ENCODE assay signal across 20 mouse cellular contexts in genomic region chr17:31266321-31266950, GRCm38 (mm10). TPM values are rescaled to one million over a fixed set of nuclear protein-coding genes. Genes with fewer than 3 reads are reported as not detected.
A peak's percentile ranks its signal among the peaks of the same experiment; 100 is the strongest.
DNase-seq lines count a peak whose midpoint lies in the region; ATAC-seq lines count a peak whose summit lies in the region.
"Had no signal": no experiment of that assay in that cellular context is flagged by ENCODE, and none has a peak within 500 bp of the region (broad histone marks: within the 10 kb centered on the region; RNA-seq: fewer than 3 reads in every experiment).

No protein-coding gene starts in this region.

- H3K9me3 ChIP-seq in midbrain, embryonic 11.5 days (ENCODE audit: control insufficient read depth, low read length): no peaks in the 10 kb centered on the region
- H3K9me3 ChIP-seq in forebrain, embryonic 13.5 days (replicated peaks): no peaks in the 10 kb centered on the region
- H3K9me3 ChIP-seq: forebrain, embryonic 10.5 days; neural tube, embryonic 15.5 days had no signal

- no peak overlapping the region for H3K9ac ChIP-seq in midbrain, embryonic 11.5 days (ENCODE audit: low read length)
- no peak overlapping the region for H3K9ac ChIP-seq in forebrain, embryonic 13.5 days
- H3K9ac ChIP-seq: neural tube, embryonic 15.5 days had no signal

- peak; percentile 27; the same call in 1 of the 2 replicates for ATAC-seq in granulocyte monocyte progenitor cell, adult 5-6 weeks (replicated peaks; ENCODE audit: poor library complexity, severe bottlenecking)
- no peak for ATAC-seq in midbrain, embryonic 11.5 days (ENCODE audit: low FRiP score)
- no peak for ATAC-seq in forebrain, embryonic 13.5 days

- intact Hi-C loops in heart, postnatal 36 days (cut with DNase I): no loop called here

- DNase-seq in heart, adult 11 months: peak; percentile 91
- no peak for DNase-seq in heart, postnatal 36 days
- DNase-seq in CD4-positive, CD25-positive, alpha-beta regulatory T cell, adult 2 months (ENCODE audit: low read depth, low spot score): peak; percentile 33
- peak; percentile 67 for DNase-seq in thymus, postnatal 14 days
- DNase-seq in midbrain, embryonic 11.5 days (ENCODE audit: low spot score, missing footprints): no peak
- DNase-seq in left cerebral cortex, adult 8-10 months (ENCODE audit: low spot score in 2 of 2): no peak
- DNase-seq: adrenal gland, postnatal 36 days; cerebellum, adult 18-20 months; gastrocnemius, postnatal 10 days; kidney, adult 18-20 months; left cerebral cortex, postnatal 4 days; liver; lung, postnatal 14 days; midbrain, embryonic 14.5 days had no signal

- H3K4me3 ChIP-seq in midbrain, embryonic 11.5 days (ENCODE audit: low read depth, low read length): no peak overlapping the region
- H3K4me3 ChIP-seq in forebrain, embryonic 13.5 days: no peak overlapping the region
- H3K4me3 ChIP-seq: forebrain, embryonic 10.5 days; neural tube, embryonic 15.5 days had no signal

- H3K36me3 ChIP-seq in midbrain, embryonic 11.5 days (ENCODE audit: control insufficient read depth, insufficient read depth, low read length): no peaks in the 10 kb centered on the region
- H3K36me3 ChIP-seq in forebrain, embryonic 13.5 days (ENCODE audit: poor library complexity, severe bottlenecking): no peaks in the 10 kb centered on the region
- H3K36me3 ChIP-seq: forebrain, embryonic 10.5 days; neural tube, embryonic 15.5 days had no signal

- no peak overlapping the region for H3K4me2 ChIP-seq in midbrain, embryonic 11.5 days
- no peak overlapping the region for H3K4me2 ChIP-seq in forebrain, embryonic 13.5 days
- H3K4me2 ChIP-seq: neural tube, embryonic 15.5 days had no signal

- H3K27ac ChIP-seq in midbrain, embryonic 11.5 days (ENCODE audit: low read depth, low read length): no peak overlapping the region
- H3K27ac ChIP-seq in forebrain, embryonic 13.5 days: no peak overlapping the region
- H3K27ac ChIP-seq: forebrain, embryonic 10.5 days; kidney, postnatal 0 days; neural tube, embryonic 15.5 days had no signal

- H3K27me3 ChIP-seq in midbrain, embryonic 11.5 days (ENCODE audit: control insufficient read depth, insufficient read depth, low read length): no peaks in the 10 kb centered on the region
- H3K27me3 ChIP-seq in forebrain, embryonic 13.5 days: no peaks in the 10 kb centered on the region
- H3K27me3 ChIP-seq: neural tube, embryonic 15.5 days had no signal

- 86% methylated on average over 7 of the region's 7 CpGs for WGBS in midbrain, embryonic 11.5 days
- 86% methylated on average over 7 of the region's 7 CpGs for WGBS in forebrain, embryonic 13.5 days

- H3K4me1 ChIP-seq in midbrain, embryonic 11.5 days (ENCODE audit: control insufficient read depth, insufficient read depth, low read length): no peaks in the 10 kb centered on the region
- no peaks in the 10 kb centered on the region for H3K4me1 ChIP-seq in forebrain, embryonic 13.5 days
- H3K4me1 ChIP-seq: neural tube, embryonic 15.5 days had no signal

RNA-seq across cellular contexts. Expression of gene Rsph1, which starts 10.7 kb away (rescaled TPM):
- total RNA-seq in heart, postnatal 36 days (2021): 1 to 10 TPM; 1.0 to 1.2 TPM
- 3.6 TPM in 1 of 2 replicates, not detected in the other for total RNA-seq in granulocyte monocyte progenitor cell, adult 5-6 weeks (2014; fragmentation: Nextera tagmentation)
- total RNA-seq in granulocyte monocyte progenitor cell, adult 5-6 weeks (2017): 0.88 and 1.2 TPM in 2 replicates
- polyA plus RNA-seq in midbrain, embryonic 11.5 days (2014; fragmentation: Nextera tagmentation; extraction: Ambion mirVana): 0.63 and 1.7 TPM in 2 replicates
- 10 to 100 TPM; 14.0 to 23.9 (median 18.8) TPM for total RNA-seq in left cerebral cortex, adult 8-10 months (2022)
- polyA plus RNA-seq in forebrain, embryonic 13.5 days (2015; fragmentation: Nextera tagmentation; extraction: Ambion mirVana): 4.0 and 5.2 TPM in 2 replicates

RNA-seq across cellular contexts. Expression of gene Slc37a1, which starts 20.2 kb away (rescaled TPM):
- 10 to 100 TPM; 11.1 to 12.5 TPM for total RNA-seq in heart, postnatal 36 days (2021)
- 6.2 and 8.0 TPM in 2 replicates for total RNA-seq in granulocyte monocyte progenitor cell, adult 5-6 weeks (2014; fragmentation: Nextera tagmentation)
- total RNA-seq in granulocyte monocyte progenitor cell, adult 5-6 weeks (2017): 7.4 and 8.4 TPM in 2 replicates
- 5.8 and 6.6 TPM in 2 replicates for polyA plus RNA-seq in midbrain, embryonic 11.5 days (2014; fragmentation: Nextera tagmentation; extraction: Ambion mirVana)
- total RNA-seq in left cerebral cortex, adult 8-10 months (2022): 10 to 100 TPM; 11.5 to 14.5 (median 12.8) TPM
- 10.4 and 11.4 TPM in 2 replicates for polyA plus RNA-seq in forebrain, embryonic 13.5 days (2015; fragmentation: Nextera tagmentation; extraction: Ambion mirVana)

RNA-seq across cellular contexts. Expression of gene Ubash3a, which starts 58.8 kb away (rescaled TPM):
- not detected for total RNA-seq in heart, postnatal 36 days (2021)
- total RNA-seq in granulocyte monocyte progenitor cell, adult 5-6 weeks (2014; fragmentation: Nextera tagmentation): 36.4 and 50.2 TPM in 2 replicates
- 35.5 and 39.5 TPM in 2 replicates for total RNA-seq in granulocyte monocyte progenitor cell, adult 5-6 weeks (2017)
- polyA plus RNA-seq in midbrain, embryonic 11.5 days (2014; fragmentation: Nextera tagmentation; extraction: Ambion mirVana): 0.59 TPM in 1 of 2 replicates, not detected in the other
- not detected for total RNA-seq in left cerebral cortex, adult 8-10 months (2022)
- polyA plus RNA-seq in forebrain, embryonic 13.5 days (2015; fragmentation: Nextera tagmentation; extraction: Ambion mirVana): 0.04 TPM in 1 of 2 replicates, not detected in the other
- total RNA-seq: gastrocnemius, postnatal 10 days; left cerebral cortex, postnatal 4 days had no signal
- polyA plus RNA-seq: frontal cortex, adult 2 months; midbrain, embryonic 14.5 days; neural tube, embryonic 15.5 days had no signal

Comparison
In these comparisons a context has a peak if more than half of its experiments do, and no peak if none do; other contexts are left out.
1. DNase-seq: peak in heart, adult 11 months (single experiment), CD4-positive, CD25-positive, alpha-beta regulatory T cell, adult 2 months (single experiment) and thymus, postnatal 14 days (single experiment); none in heart, postnatal 36 days (0 of 2), midbrain, embryonic 11.5 days (single experiment) and left cerebral cortex, adult 8-10 months (0 of 2).
2. RNA of gene Ubash3a, which starts 58.8 kb away (total RNA-seq): 35.5 to 50.2 TPM in granulocyte monocyte progenitor cell, adult 5-6 weeks; not detected in heart, postnatal 36 days and not detected in left cerebral cortex, adult 8-10 months; every median in the first group is over 10 times any median in the second.